Mouse (Mus musculus) testis, adult 2 months (tissue): ENCODE measurements around the gene Qprt. TPM values are rescaled to one million over a fixed set of nuclear protein-coding genes. Genes with fewer than 3 reads are reported as not detected.

Source experiments
- H3K27ac ChIP-seq: fragments of 200-500 bp; 2 replicates; pipeline ENCODE4 v1.5.1; 2012; ENCODE audit warnings: low read depth, low read length; ENCODE audit not compliant: control insufficient read depth, insufficient read depth
- H3K27me3 ChIP-seq: fragments of 200-500 bp; 2 replicates; pipeline ENCODE4 v1.6.1; 2012; ENCODE audit warnings: mild to moderate bottlenecking, low read length, moderate library complexity; ENCODE audit not compliant: control insufficient read depth, insufficient read depth
- H3K36me3 ChIP-seq: fragments of 200-500 bp; 2 replicates; pipeline ENCODE4 v1.6.1; 2012; ENCODE audit warnings: mild to moderate bottlenecking, low read length; ENCODE audit not compliant: control insufficient read depth, insufficient read depth
- H3K4me1 ChIP-seq: fragments of 200-500 bp; 2 replicates; pipeline ENCODE4 v1.6.1; 2012; ENCODE audit warnings: low read length; ENCODE audit not compliant: control insufficient read depth, insufficient read depth
- H3K4me3 ChIP-seq: fragments of 200-500 bp; 2 replicates; pipeline ENCODE4 v1.5.1; 2012; ENCODE audit warnings: low read depth, mild to moderate bottlenecking, low read length, moderate library complexity, mixed read lengths; ENCODE audit not compliant: control insufficient read depth
- CTCF ChIP-seq: fragments of 200-500 bp; IDR thresholded peaks from 2 replicates; pipeline ENCODE4 v1.5.1; 2012; ENCODE audit warnings: low read depth, mild to moderate bottlenecking, inconsistent platforms, low read length, moderate library complexity; ENCODE audit not compliant: control insufficient read depth, insufficient read depth, insufficient replicate concordance
- POLR2A ChIP-seq: fragments of 200-500 bp; IDR thresholded peaks from 2 replicates; pipeline ENCODE4 v1.6.1; 2012; ENCODE audit warnings: low read depth, mild to moderate bottlenecking, inconsistent platforms, low read length, moderate library complexity; ENCODE audit not compliant: control insufficient read depth
- polyA plus RNA-seq: library from polyadenylated mRNA; depleted of rRNA; stranded (reverse); fragments of >200 nt; gene quantifications from 2 replicates; pipeline ENCODE4 v1.2.3, GENCODE M21; 2012

Qprt gene
- polyA plus RNA-seq, 1 experiment = 0.05 TPM

DNA sequence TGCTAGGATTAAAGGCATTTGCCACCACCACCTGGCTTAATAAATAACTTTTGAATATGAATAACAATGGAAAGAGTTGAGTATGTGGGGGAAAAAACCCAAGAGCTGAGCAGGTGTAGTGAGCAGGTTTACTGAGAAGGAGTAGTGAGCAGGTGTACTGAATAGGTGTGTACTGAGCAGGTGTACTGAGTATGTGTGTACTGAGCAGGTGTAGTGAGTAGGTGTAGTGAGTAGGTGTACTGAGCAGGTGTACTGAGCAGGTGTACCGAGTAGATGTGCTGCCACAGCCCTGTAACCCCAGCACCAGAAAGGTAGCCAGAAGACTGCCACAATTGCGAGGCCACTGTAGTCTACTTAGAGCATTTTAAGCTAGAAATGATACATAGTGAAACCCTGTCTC is 37.2 kb downstream of the Qprt start:
- Histone ChIP-seq H3K27ac (no peak overlapping the region), H3K27me3 (no peaks in the 10 kb centered on the region), H3K4me1 (peaks cover 3% of the 10 kb centered on the region), H3K36me3 (no peaks in the 10 kb centered on the region), H3K4me3 (no peak overlapping the region)
- TF ChIP-seq POLR2A = no peak
- TF ChIP-seq CTCF = no peak

DNA sequence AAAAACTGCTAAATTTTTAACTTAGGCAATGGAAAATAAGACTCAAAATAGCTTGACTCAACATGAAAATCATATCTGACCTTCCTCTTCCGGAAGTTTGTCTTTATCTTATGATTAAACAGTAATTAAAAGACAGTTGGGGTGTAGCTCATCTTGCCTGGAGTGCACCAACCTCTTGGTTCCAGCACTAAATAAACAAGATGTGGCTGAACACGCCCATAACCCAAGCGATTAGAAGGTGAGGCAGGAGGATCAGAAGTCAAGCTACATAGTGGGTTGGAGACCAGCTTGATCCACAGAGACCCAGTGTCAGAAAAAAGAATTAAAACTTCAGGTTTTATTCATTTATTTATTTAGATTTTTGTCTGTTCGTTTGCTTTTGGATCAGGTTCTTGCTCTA is 38.3 kb downstream of the Qprt start:
- Histone ChIP-seq H3K27ac (no peak overlapping the region), H3K4me3 (no peak overlapping the region), H3K36me3 (no peaks in the 10 kb centered on the region), H3K4me1 (no peaks in the 10 kb centered on the region), H3K27me3 (no peaks in the 10 kb centered on the region)
- TF ChIP-seq CTCF (no peak), POLR2A (no peak)

DNA sequence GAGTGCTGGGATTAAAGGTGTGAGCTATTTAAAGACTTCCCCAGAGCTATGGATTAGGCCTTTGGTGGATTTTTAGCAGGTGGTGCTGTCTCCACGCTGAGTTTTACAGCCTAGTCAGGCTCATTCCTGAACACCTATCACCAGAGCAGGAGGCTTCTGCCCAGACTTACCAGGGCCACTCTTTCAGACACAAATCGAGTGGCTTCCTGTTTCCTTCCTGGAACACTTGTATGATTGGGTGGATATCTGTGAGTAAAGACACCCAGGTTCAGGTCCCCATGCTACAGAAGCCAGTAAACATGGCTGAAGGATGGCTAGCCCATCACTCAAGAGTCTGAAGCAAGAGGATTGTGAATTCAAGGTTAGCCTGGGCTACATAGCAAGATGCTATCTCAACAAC is 39.0 kb downstream of the Qprt start:
- no peak overlapping the region for H3K4me3 ChIP-seq
- H3K4me1 ChIP-seq = no peaks in the 10 kb centered on the region
- TF ChIP-seq POLR2A (no peak), CTCF (no peak)
- no peaks in the 10 kb centered on the region for H3K36me3 ChIP-seq
- no peaks in the 10 kb centered on the region for H3K27me3 ChIP-seq
- H3K27ac ChIP-seq = no peak overlapping the region

DNA sequence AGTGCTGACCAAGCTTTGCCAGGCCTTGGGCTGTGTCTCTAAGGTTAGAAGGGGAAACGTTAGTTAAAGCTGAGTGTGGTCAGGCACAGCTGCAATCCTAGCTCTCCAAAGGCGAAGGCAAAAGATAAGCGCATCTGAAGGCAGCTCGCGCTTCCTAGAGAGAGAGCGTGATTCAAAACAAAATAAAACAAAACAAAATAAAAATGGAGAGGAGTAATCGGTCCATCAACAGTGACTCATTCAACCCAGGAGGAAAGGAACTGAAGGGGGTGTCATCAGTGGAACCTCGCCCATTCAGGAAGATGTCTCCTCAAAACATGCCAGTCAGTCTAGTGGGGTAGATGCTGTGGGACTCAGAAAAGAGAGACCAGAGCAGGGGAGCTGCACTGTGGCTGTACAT is 39.8 kb downstream of the Qprt start:
- H3K27me3 ChIP-seq = no peaks in the 10 kb centered on the region
- H3K36me3 ChIP-seq = no peaks in the 10 kb centered on the region
- H3K4me1 ChIP-seq = no peaks in the 10 kb centered on the region
- no peak overlapping the region for H3K4me3 ChIP-seq
- TF ChIP-seq CTCF = no peak
- no peak for TF ChIP-seq POLR2A
- H3K27ac ChIP-seq = no peak overlapping the region; the same call in 1 of the 2 replicates

DNA sequence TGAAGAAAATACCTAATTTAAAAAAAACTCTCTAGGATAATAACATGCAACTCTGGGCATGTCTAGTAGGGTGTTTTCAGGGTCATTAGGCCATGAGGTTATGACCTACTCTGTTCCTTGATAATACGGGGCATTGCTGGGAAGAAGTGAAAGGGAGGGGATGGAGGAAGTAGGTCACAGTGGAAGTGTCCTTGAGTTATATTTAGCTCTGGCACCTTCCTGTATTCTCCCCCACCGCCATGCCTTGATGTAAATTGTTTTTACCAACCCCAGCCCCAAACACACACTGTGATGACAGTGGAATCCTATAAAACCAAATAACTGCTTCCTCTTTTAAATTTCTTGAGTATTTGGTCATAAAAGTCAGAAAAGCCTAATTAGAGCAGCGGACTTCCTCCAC is 42.0 kb downstream of the Qprt start:
- Histone ChIP-seq H3K27ac (no peak overlapping the region), H3K4me3 (no peak overlapping the region), H3K27me3 (no peaks in the 10 kb centered on the region), H3K36me3 (no peaks in the 10 kb centered on the region), H3K4me1 (no peaks in the 10 kb centered on the region)
- TF ChIP-seq CTCF (no peak), POLR2A (no peak)

DNA sequence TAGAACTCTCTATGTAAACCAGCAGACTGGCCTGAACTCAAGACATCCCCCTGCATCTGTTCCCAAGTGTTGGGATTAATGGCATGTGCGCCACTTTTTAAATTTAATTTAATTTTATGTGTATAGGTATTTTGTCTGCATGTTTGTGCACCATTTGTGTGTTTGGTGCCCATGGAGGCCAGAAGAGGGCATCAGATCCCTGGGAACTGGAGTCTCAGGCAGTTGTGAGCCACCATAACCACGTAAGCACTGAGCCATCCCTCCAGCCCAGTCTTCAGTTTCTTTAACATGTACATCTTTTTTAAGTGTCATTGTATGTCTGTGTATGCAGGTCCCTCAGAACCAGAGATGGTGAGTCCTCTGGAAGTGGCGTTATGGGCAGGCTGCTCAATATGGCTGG is 44.3 kb downstream of the Qprt start:
- Histone ChIP-seq H3K4me3 (no peak overlapping the region), H3K36me3 (no peaks in the 10 kb centered on the region), H3K4me1 (no peaks in the 10 kb centered on the region), H3K27me3 (no peaks in the 10 kb centered on the region), H3K27ac (no peak overlapping the region)
- no peak for TF ChIP-seq CTCF
- no peak for TF ChIP-seq POLR2A

DNA sequence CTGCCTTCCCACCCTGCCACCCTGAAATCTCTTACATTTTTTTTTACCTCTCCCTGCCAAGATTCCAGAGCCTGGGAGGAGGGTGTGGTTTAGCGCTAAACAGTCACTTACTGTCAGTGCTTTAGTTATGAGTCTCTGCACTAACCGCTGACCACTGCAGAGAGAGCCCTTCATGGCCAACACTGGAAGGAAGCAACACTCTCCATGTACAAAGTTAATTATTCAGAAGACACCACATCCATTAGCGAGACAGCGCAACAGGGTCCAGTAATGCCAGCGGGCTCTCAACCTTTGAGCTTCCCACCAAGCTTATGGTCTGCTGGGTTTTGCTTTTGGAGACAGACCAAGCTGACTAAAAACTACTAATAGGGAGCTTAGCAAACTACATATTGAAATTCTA is 45.8 kb downstream of the Qprt start:
- no peak overlapping the region for H3K4me3 ChIP-seq
- H3K27ac ChIP-seq = no peak overlapping the region
- no peaks in the 10 kb centered on the region for H3K36me3 ChIP-seq
- no peak for TF ChIP-seq POLR2A
- no peak for TF ChIP-seq CTCF
- H3K4me1 ChIP-seq = no peaks in the 10 kb centered on the region
- H3K27me3 ChIP-seq = no peaks in the 10 kb centered on the region

DNA sequence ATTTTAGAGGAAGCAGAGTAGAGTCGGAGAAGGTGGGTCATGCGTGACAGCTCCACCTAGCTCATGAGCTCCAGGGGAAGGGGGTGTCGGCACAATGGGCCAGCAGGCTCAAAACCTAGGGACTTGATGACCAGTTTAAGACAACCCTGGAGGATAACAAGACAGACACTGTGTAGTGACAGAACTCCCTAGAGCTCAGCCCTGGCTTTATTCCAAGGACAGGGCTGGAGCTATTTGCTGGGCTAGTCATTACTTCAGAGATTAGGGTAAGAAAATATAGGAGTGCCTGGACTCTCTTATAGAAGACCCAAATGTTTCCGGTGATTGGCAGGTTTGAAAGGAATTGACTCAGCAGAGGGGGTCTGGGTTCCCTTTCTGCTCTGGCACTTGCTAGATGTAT is 48.8 kb downstream of the Qprt start:
- no peak overlapping the region for H3K27ac ChIP-seq
- TF ChIP-seq POLR2A = no peak
- H3K4me3 ChIP-seq = no peak overlapping the region
- no peaks in the 10 kb centered on the region for H3K4me1 ChIP-seq
- H3K27me3 ChIP-seq = no peaks in the 10 kb centered on the region
- H3K36me3 ChIP-seq = no peaks in the 10 kb centered on the region
